Mouse (Mus musculus): ENCODE results near the gene Phf21b. TPM values are rescaled to one million over a fixed set of nuclear protein-coding genes. Genes with fewer than 3 reads are reported as not detected.
A peak's percentile ranks its signal among the peaks of the same experiment; 100 is the strongest.

Phf21b gene
- polyA plus RNA-seq, 1 experiment from 2014 or later: 0.33 TPM

DNA sequence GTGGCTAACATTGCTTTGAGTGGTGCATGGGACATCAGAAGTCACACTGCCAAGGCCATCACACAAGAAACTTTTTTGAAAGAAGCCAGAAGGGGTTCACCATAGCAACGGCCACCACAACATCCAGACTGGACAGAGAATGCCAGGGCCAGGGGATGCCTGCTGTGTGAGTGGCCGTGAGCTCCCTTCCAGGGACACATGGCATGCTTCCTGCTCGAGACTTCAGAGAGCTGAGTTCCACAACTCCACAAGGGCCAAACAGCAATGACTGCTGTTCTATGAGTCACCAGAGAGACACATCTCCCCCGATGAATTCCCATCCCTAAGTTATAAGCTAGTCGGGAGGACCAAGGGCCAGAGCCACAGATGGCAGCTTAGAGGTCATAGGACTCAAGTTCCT, 44.7 kb downstream of the Phf21b start:
- peaks cover 12% of the 10 kb centered on the region for H3K4me1 ChIP-seq
- no peak overlapping the region for H3K9ac ChIP-seq
- no peak for ATAC-seq (ENCODE audit: insufficient number of reproducible peaks, low FRiP score, low TSS enrichment, low read depth)
- H3K27ac ChIP-seq: no peak overlapping the region
- H3K4me3 ChIP-seq: no peak overlapping the region
- H3K36me3 ChIP-seq: no peaks in the 10 kb centered on the region
- no peaks in the 10 kb centered on the region for H3K9me3 ChIP-seq
- no peaks in the 10 kb centered on the region for H3K27me3 ChIP-seq
- no peak overlapping the region for H3K4me2 ChIP-seq
- WGBS: 71% methylated on average over 5 of the region's 5 CpGs

DNA sequence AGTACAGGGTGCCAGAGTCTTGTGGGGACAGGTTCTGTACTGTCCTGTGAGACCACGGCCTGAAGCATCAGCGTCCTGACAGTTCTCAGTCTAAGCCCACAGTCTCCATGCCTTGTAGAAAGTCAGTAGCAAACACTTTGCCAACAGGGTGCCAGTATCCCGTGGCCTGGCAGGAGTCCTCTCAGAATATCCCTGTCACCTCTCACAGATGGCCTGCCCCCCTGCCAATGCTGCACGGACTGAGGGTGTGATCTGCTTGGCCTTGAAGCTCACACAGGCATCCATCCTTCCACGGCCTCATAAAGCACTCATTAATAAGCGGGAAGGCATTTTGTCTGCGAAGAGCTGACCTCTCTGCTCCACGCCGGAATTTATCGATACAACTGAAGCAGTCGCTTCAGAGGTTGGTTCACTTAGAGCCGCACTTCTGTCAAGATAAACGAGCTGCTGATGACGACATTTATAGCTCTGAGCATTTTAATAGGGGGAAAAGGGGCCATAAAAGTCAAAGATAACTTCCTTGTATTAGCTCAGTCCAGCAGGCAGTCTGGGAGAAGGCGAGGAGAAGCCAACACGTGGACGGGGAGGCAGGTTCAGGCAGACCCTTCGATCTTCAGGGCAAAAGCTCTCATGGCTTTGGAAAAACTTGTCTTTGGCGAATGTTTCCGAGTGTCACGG, 46.4 kb downstream of the Phf21b start:
- Histone ChIP-seq H3K9ac (no peak overlapping the region), H3K4me3 (no peak overlapping the region), H3K36me3 (no peaks in the 10 kb centered on the region; the same call in 1 of the 2 replicates), H3K4me2 (0 out of 2 replicates have a peak overlapping the region, but pooled peaks have one; percentile 3), H3K27me3 (no peaks in the 10 kb centered on the region), H3K9me3 (no peaks in the 10 kb centered on the region), H3K27ac (no peak overlapping the region), H3K4me1 (peaks cover 12% of the 10 kb centered on the region)
- WGBS: 16% methylated on average over 21 of the region's 21 CpGs
- ATAC-seq (ENCODE audit: insufficient number of reproducible peaks, low FRiP score, low TSS enrichment, low read depth): no peak

DNA sequence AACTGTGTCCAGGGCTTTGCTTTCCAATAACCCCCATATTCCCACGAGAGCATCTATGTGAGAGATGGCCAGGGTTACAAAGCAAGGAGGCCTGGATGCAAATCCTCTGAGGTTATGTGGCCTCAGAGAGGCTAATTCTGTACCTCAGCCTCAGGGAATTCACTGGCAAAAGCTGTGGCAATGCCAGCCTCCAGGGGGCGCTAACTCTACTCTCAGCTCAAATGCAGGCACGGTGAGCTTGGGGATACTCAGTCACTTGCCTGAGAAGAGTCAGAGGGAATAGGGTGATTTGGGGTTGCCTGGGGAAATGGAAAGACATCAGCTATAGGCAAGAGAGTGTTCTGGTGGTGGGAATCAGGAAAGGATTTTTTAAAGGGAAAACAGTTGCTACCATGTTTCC, 52.2 kb downstream of the Phf21b start:
- H3K4me1 ChIP-seq: no peaks in the 10 kb centered on the region
- no peaks in the 10 kb centered on the region for H3K9me3 ChIP-seq
- WGBS: 53% methylated on average over 3 of the region's 3 CpGs
- H3K27ac ChIP-seq: no peak overlapping the region
- H3K4me2 ChIP-seq: no peak overlapping the region
- no peak overlapping the region for H3K9ac ChIP-seq
- no peak overlapping the region for H3K4me3 ChIP-seq
- ATAC-seq (ENCODE audit: insufficient number of reproducible peaks, low FRiP score, low TSS enrichment, low read depth): no peak
- no peaks in the 10 kb centered on the region for H3K27me3 ChIP-seq
- no peaks in the 10 kb centered on the region; the same call in 1 of the 2 replicates for H3K36me3 ChIP-seq

DNA sequence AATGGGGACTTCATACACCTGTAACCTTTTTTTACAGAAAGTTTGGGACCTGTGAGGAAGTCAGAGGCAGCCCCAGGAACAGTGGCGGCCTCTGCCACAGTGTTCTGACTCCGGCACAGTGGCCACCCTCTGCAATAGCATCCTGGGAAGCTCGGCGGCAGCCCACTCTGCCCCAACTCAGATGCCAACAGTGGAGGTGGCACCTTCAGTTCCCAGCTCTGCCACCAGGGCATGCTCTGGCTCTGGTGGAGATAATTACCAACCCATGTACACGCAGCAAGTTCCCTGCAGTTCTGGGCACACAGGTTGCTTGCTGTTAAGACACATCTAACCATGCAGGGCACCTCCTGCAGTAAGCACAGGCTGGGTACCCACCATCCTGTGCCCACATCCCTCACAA, 55.7 kb downstream of the Phf21b start:
- H3K9ac ChIP-seq: no peak overlapping the region
- H3K4me1 ChIP-seq: no peaks in the 10 kb centered on the region
- H3K27ac ChIP-seq: no peak overlapping the region
- H3K4me2 ChIP-seq: no peak overlapping the region
- no peak for ATAC-seq (ENCODE audit: insufficient number of reproducible peaks, low FRiP score, low TSS enrichment, low read depth)
- 0 out of 2 replicates have a peak, but pooled peaks cover 5% of the 10 kb centered on the region for H3K36me3 ChIP-seq
- H3K4me3 ChIP-seq: no peak overlapping the region
- H3K27me3 ChIP-seq: no peaks in the 10 kb centered on the region
- no peaks in the 10 kb centered on the region for H3K9me3 ChIP-seq
- 85% methylated on average over 5 of the region's 5 CpGs for WGBS

DNA sequence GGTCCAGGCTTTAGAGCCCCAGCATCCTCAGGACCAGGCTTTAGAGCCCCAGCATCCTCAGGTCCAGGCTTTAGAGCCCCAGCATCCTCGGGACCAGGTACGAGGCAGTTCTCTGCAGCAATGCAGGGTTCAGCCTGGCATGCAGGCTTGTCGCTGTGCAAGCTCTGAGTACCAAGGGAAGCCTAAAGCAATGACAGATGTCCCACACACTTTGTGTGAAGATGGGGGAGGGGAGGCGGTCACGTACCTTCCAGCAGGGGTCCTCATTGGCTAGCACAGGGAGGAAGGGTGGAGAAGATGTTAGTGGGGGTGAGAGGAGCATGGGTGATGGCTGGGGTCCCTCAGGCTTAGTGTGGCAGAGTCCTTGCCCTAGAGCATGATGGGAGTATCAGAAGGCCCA, 62.2 kb downstream of the Phf21b start:
- 0 out of 2 replicates have a peak, but pooled peaks cover 5% of the 10 kb centered on the region for H3K36me3 ChIP-seq
- H3K4me1 ChIP-seq: no peaks in the 10 kb centered on the region
- H3K9me3 ChIP-seq: no peaks in the 10 kb centered on the region
- H3K27ac ChIP-seq: no peak overlapping the region
- H3K4me3 ChIP-seq: no peak overlapping the region
- H3K4me2 ChIP-seq: no peak overlapping the region
- H3K9ac ChIP-seq: no peak overlapping the region
- H3K27me3 ChIP-seq: no peaks in the 10 kb centered on the region
- no peak for ATAC-seq (ENCODE audit: insufficient number of reproducible peaks, low FRiP score, low TSS enrichment, low read depth)
- 69% methylated on average over 5 of the region's 5 CpGs for WGBS

DNA sequence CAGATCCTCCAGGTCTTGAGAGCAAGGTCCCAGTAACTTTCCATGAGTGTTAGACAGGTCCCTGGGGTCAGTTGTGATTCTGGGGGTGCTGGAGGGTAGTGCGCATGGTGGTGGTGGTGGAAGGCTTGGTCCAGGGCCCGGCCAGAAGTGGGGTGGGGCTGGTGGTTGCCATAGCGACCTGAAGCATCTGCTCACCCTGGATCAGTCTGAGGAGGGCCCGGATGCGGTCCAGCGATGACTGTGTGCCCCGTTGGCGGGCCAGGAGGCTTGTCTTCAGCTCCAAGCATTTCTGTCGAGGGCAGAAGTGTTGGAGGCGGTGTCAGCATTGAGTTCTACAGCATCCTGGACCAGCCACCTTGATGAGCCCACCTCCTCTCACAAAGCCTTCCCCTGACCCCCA, 68.7 kb downstream of the Phf21b start:
- Histone ChIP-seq H3K27me3 (no peaks in the 10 kb centered on the region), H3K9ac (no peak overlapping the region), H3K27ac (no peak overlapping the region), H3K36me3 (no peaks in the 10 kb centered on the region), H3K4me2 (no peak overlapping the region), H3K4me3 (no peak overlapping the region), H3K4me1 (no peaks in the 10 kb centered on the region), H3K9me3 (no peaks in the 10 kb centered on the region)
- 91% methylated on average over 10 of the region's 10 CpGs for WGBS
- no peak for ATAC-seq (ENCODE audit: insufficient number of reproducible peaks, low FRiP score, low TSS enrichment, low read depth)

DNA sequence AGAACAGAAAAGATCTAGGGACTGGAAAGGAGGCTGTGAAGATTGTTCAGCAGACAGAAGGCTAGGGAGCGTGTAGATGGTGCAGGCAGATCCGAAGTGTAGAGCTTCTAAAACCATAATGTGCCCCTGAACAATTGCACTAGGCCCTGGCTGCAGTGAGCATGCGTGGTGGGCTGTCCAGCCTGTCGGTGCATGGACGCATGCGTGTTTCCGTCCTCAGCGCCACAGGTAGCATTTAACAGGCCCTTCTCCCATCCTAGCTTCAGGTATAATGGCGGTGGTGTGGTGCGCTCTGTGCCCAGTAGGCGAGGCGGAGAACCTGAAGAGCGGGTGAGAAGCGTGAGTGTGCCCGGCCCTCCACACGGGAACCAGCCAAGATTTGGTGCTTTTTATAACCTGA, 71.0 kb downstream of the Phf21b start:
- no peaks in the 10 kb centered on the region for H3K9me3 ChIP-seq
- H3K27me3 ChIP-seq: no peaks in the 10 kb centered on the region
- 92% methylated on average over 16 of the region's 16 CpGs for WGBS
- H3K27ac ChIP-seq: no peak overlapping the region
- H3K9ac ChIP-seq: no peak overlapping the region
- no peak for ATAC-seq (ENCODE audit: insufficient number of reproducible peaks, low FRiP score, low TSS enrichment, low read depth)
- H3K36me3 ChIP-seq: no peaks in the 10 kb centered on the region
- H3K4me3 ChIP-seq: no peak overlapping the region
- H3K4me2 ChIP-seq: no peak overlapping the region
- no peaks in the 10 kb centered on the region for H3K4me1 ChIP-seq

DNA sequence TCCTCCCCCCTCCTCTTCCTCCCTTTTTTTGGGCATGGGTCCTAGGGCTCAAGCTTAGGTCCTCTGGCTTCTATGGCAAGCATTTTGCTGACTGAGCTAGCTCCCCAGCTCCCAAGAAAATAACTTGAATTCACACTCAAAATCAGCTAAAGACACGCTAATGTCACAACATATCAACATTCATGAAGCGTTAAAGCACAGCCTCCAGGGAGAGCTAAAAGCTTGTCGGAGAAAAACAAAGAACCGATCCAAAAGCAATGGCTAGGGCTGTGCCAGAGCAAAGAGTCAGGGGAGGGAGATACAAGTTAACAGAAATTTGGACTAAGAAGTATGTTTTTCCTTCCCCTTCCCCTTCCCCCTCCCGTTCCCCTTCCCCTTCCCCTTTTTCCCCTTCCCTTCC, 77.3 kb downstream of the Phf21b start:
- Histone ChIP-seq H3K9me3 (no peaks in the 10 kb centered on the region), H3K36me3 (no peaks in the 10 kb centered on the region), H3K4me2 (no peak overlapping the region), H3K4me3 (no peak overlapping the region), H3K9ac (no peak overlapping the region), H3K27ac (no peak overlapping the region), H3K4me1 (0 out of 2 replicates have a peak, but pooled peaks cover 6% of the 10 kb centered on the region), H3K27me3 (no peaks in the 10 kb centered on the region)
- no peak for ATAC-seq (ENCODE audit: insufficient number of reproducible peaks, low FRiP score, low TSS enrichment, low read depth)
- 45% methylated on average over 5 of the region's 5 CpGs for WGBS

DNA sequence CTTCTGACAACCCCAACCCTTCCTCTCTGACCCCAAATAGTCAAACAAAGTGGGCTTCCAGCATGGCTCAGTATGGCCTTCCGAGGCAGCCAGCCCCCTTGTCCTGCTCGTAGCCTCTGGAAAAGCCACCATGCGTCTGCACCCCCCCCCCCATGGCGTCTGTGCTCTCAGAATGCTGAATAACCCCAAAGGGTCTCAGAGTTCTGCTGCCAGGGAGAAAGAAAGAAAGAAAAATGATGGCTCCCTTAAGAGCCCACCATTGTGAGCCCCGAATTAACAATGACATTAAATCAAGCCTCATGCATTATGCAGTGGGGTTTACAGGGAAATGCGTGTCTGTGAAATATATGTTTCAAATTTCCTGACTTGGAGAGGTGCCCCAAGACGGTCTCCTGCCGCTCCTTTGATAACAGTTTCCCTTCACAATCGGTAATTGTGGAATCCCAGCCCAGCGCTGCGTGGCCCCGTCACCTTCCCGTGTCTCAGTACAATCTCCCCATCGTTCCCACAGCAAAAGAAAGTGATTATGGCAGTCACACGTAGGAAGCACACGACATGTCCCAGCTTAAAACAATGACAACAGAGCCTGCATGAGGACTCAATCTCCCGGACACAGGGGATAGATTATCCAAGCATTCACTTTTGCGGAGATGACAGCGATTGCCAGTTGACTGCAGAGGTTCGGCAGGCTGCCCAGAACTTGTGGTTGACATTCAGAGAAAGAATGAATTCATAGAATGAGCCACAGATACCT, 80.3 kb downstream of the Phf21b start:
- ATAC-seq (ENCODE audit: insufficient number of reproducible peaks, low FRiP score, low TSS enrichment, low read depth): no peak
- Histone ChIP-seq H3K9me3 (no peaks in the 10 kb centered on the region), H3K27ac (no peak overlapping the region), H3K9ac (no peak overlapping the region), H3K4me1 (0 out of 2 replicates have a peak, but pooled peaks cover 6% of the 10 kb centered on the region), H3K36me3 (no peaks in the 10 kb centered on the region), H3K27me3 (no peaks in the 10 kb centered on the region), H3K4me2 (peak overlapping the region; percentile 17; the same call in 1 of the 2 replicates), H3K4me3 (0 out of 2 replicates have a peak overlapping the region, but pooled peaks have one; percentile 7)
- WGBS: 47% methylated on average over 20 of the region's 20 CpGs

DNA sequence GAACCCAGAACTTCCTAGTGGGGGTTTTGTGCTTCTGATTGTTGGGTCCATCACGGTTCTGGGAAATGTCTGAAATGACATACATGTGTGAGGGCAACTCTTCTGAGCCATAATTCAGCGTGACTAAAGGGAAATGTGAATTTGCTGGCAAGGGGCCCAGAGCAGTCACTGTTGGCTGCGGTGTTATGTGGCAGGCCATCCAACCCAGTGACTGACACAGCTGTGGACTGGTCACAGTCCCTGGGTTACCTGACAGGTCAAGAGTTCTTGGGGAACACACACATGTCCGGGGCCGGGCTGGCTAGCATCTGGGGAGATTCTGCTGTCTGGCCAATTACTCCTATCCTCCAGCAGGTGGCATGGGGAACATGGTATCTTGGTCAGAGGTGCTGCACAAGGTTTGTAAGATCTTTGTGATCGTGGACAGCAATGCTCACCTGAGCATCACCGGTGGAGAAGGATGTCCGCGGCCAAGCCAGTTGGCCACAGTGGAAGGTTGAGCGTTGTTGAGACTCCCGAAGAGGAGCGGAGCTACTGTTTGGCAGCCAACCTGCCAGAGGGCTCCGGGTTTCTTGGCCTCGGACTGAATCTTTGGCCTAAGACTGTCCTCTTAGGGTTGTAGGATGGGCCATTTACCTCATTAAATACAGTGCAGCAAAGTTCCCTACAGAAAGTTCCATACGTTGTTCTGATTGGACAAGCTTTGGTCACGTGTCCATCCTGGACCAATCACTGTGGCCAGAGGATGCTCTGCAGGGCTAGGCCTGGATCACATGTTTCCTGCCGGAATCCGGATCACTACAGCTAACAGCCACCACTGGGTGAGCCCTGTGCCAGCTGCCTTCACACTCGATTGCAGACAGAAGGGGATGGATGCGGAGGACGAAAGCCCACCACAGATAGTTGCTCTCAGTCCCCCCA, 83.4 kb downstream of the Phf21b start:
- ATAC-seq (ENCODE audit: insufficient number of reproducible peaks, low FRiP score, low TSS enrichment, low read depth): no peak
- no peak overlapping the region for H3K27ac ChIP-seq
- H3K4me3 ChIP-seq: no peak overlapping the region
- no peak overlapping the region for H3K9ac ChIP-seq
- H3K4me2 ChIP-seq: no peak overlapping the region
- 0 out of 2 replicates have a peak, but pooled peaks cover 6% of the 10 kb centered on the region for H3K4me1 ChIP-seq
- H3K27me3 ChIP-seq: no peaks in the 10 kb centered on the region
- no peaks in the 10 kb centered on the region for H3K9me3 ChIP-seq
- no peaks in the 10 kb centered on the region for H3K36me3 ChIP-seq
- 82% methylated on average over 21 of the region's 21 CpGs for WGBS

DNA sequence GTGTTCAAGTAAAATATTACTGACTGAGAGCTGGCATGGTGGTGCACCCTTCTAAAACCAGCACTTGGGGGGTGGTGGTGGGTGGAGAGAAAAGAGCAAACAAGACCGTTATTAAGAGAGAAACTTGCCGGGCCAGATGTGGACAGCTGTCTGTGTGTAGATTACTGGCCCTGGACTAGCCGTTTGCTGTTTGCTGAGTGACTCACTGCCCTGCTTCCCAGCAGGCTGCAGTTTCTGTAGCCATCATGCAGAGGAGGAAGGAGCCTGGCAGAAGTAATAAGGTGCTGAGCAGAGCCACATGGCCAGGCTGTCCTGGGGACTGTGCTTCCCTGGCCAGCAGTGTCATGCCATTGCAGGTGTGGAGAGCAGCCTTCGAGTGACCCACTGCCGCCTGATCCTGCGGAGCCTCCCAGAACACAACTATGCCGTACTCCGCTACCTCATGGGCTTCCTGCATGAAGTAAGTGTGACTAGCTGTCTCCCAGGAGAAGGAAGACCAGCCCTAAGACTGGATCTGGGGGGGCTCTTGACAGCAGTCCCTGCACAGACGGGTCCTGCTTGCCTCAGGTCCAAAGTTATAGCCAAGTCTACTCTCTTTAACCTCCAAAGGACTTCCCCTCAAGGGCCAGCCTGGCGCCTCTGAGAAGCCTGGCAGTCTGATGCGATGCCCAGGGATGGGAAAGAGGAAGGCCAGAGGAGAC, 86.1 kb downstream of the Phf21b start:
- H3K27me3 ChIP-seq: no peaks in the 10 kb centered on the region
- no peak overlapping the region for H3K27ac ChIP-seq
- WGBS: 60% methylated on average over 11 of the region's 11 CpGs
- no peaks in the 10 kb centered on the region for H3K9me3 ChIP-seq
- no peaks in the 10 kb centered on the region for H3K36me3 ChIP-seq
- no peak overlapping the region for H3K4me2 ChIP-seq
- H3K4me3 ChIP-seq: no peak overlapping the region
- no peak for ATAC-seq (ENCODE audit: insufficient number of reproducible peaks, low FRiP score, low TSS enrichment, low read depth)
- H3K4me1 ChIP-seq: no peaks in the 10 kb centered on the region
- H3K9ac ChIP-seq: no peak overlapping the region
